Mouse (Mus musculus) MEL (cell line): ENCODE measurements around the gene Cbln1. TPM values are rescaled to one million over a fixed set of nuclear protein-coding genes. Genes with fewer than 3 reads are reported as not detected.

Source experiments
- DNase-seq: peaks from one replicate; pipeline ENCODE4 v3.0.0; 2011; ENCODE audit warnings: low read depth, low spot score
- H3K27ac ChIP-seq: 2 replicates; pipeline ENCODE4 v1.5.1; 2012; ENCODE audit warnings: low read depth, mild to moderate bottlenecking, control low read depth, low read length, moderate library complexity; ENCODE audit not compliant: control insufficient read depth
- H3K27me3 ChIP-seq, 2 experiments: fragments of 150-350 bp in 1 of 2; sonication (generic) in 1 of 2; 2 replicates each; pipeline ENCODE4 v1.6.1; 2012; ENCODE audit warnings: low read length in 2 of 2, mild to moderate bottlenecking in 2 of 2, improper control_type of control experiment in 1 of 2, moderate library complexity in 1 of 2; ENCODE audit not compliant: insufficient read depth in 2 of 2, control insufficient read depth in 1 of 2
- H3K36me3 ChIP-seq, 2 experiments: 2 replicates each; pipeline ENCODE4 v1.6.1; 2012 to 2014; ENCODE audit warnings: low read length in 2 of 2, improper control_type of control experiment in 1 of 2, inconsistent platforms in 1 of 2, mild to moderate bottlenecking in 1 of 2; ENCODE audit not compliant: insufficient read depth in 2 of 2, control insufficient read depth in 1 of 2
- H3K4me1 ChIP-seq, 2 experiments: fragments of 150-350 bp in 1 of 2; sonication (generic) in 1 of 2; 2 replicates each; pipeline ENCODE4 v1.6.1; 2012; ENCODE audit warnings: low read length in 2 of 2, improper control_type of control experiment in 1 of 2, mild to moderate bottlenecking in 1 of 2; ENCODE audit not compliant: insufficient read depth in 2 of 2, control insufficient read depth in 1 of 2
- H3K4me3 ChIP-seq, 2 experiments: fragments of 150-350 bp in 1 of 2; sonication (generic) in 1 of 2; 2 replicates each; pipeline ENCODE4 v1.5.1; 2012; ENCODE audit warnings: low read depth in 2 of 2, low read length in 2 of 2, mild to moderate bottlenecking in 2 of 2, moderate library complexity in 2 of 2, control low read depth in 1 of 2, improper control_type of control experiment in 1 of 2; ENCODE audit not compliant: control insufficient read depth in 1 of 2, insufficient read depth in 1 of 2
- H3K79me2 ChIP-seq: 2 replicates; pipeline ENCODE4 v1.6.1; 2012; ENCODE audit warnings: mild to moderate bottlenecking, low read length, moderate library complexity; ENCODE audit not compliant: control insufficient read depth, poor library complexity, insufficient read depth
- H3K9ac ChIP-seq: 2 replicates; pipeline ENCODE4 v1.6.1; 2012; ENCODE audit warnings: low read depth, mild to moderate bottlenecking, control low read depth, low read length, moderate library complexity; ENCODE audit not compliant: control insufficient read depth, poor library complexity, severe bottlenecking
- H3K9me3 ChIP-seq: fragments of 150-350 bp; sonication (generic); replicated peaks from 2 replicates; pipeline ENCODE4 v1.6.1; 2012; ENCODE audit warnings: mild to moderate bottlenecking, low read length, improper control_type of control experiment, moderate library complexity; ENCODE audit not compliant: insufficient read depth
- CHD2 ChIP-seq: IDR thresholded peaks from 2 replicates; pipeline ENCODE4 v1.6.1; 2011; ENCODE audit warnings: low read length, improper control_type of control experiment
- E2F4 ChIP-seq: IDR thresholded peaks from 2 replicates; pipeline ENCODE4 v1.6.1; 2011; ENCODE audit warnings: low read depth, low read length, improper control_type of control experiment, borderline replicate concordance
- ETS1 ChIP-seq: IDR thresholded peaks from 2 replicates; pipeline ENCODE4 v1.6.1; 2012; ENCODE audit warnings: low read depth, mild to moderate bottlenecking, inconsistent platforms, low read length, improper control_type of control experiment, moderate library complexity
- GABPA ChIP-seq: IDR thresholded peaks from 2 replicates; pipeline ENCODE4 v1.6.1; 2012; ENCODE audit warnings: low read depth, mild to moderate bottlenecking, inconsistent platforms, low read length, improper control_type of control experiment, moderate library complexity
- GATA1 ChIP-seq: IDR thresholded peaks from 2 replicates; pipeline ENCODE4 v1.6.1; 2011; ENCODE audit warnings: low read depth, low read length, improper control_type of control experiment
- HCFC1 ChIP-seq: IDR thresholded peaks from 2 replicates; pipeline ENCODE4 v1.6.1; 2012; ENCODE audit warnings: low read depth, mild to moderate bottlenecking, inconsistent platforms, low read length, improper control_type of control experiment, moderate library complexity
- MAFK ChIP-seq: IDR thresholded peaks from 2 replicates; pipeline ENCODE4 v1.6.1; 2011; ENCODE audit warnings: low read depth, mild to moderate bottlenecking, low read length, improper control_type of control experiment, borderline replicate concordance
- MAX ChIP-seq: IDR thresholded peaks from 2 replicates; pipeline ENCODE4 v1.6.1; 2011; ENCODE audit warnings: low read length, improper control_type of control experiment
- MAZ ChIP-seq: IDR thresholded peaks from 2 replicates; pipeline ENCODE4 v1.6.1; 2012; ENCODE audit warnings: low read depth, mild to moderate bottlenecking, inconsistent platforms, low read length, improper control_type of control experiment
- MEF2A ChIP-seq: IDR thresholded peaks from 2 replicates; pipeline ENCODE4 v1.6.1; 2014; ENCODE audit warnings: low read depth, mild to moderate bottlenecking, inconsistent platforms, low read length, improper control_type of control experiment; ENCODE audit not compliant: poor library complexity, insufficient replicate concordance, severe bottlenecking; ENCODE audit errors: extremely low read depth
- MYB ChIP-seq: IDR thresholded peaks from 2 replicates; pipeline ENCODE4 v1.6.1; 2011; ENCODE audit warnings: mild to moderate bottlenecking, low read depth, low read length, improper control_type of control experiment
- NELFE ChIP-seq: IDR thresholded peaks from 2 replicates; pipeline ENCODE4 v1.6.1; 2011; ENCODE audit warnings: low read depth, low read length, improper control_type of control experiment
- NRF1 ChIP-seq: IDR thresholded peaks from 2 replicates; pipeline ENCODE4 v1.6.1; 2014; ENCODE audit warnings: low read depth, mild to moderate bottlenecking, inconsistent platforms, low read length, improper control_type of control experiment, moderate library complexity; ENCODE audit not compliant: poor library complexity, insufficient read depth, severe bottlenecking
- POLR2AphosphoS5 ChIP-seq: IDR thresholded peaks from 2 replicates; pipeline ENCODE4 v1.6.1; 2012; ENCODE audit warnings: low read depth, borderline replicate concordance, mild to moderate bottlenecking, inconsistent platforms, low read length, moderate library complexity, mixed read lengths
- RCOR1 ChIP-seq: IDR thresholded peaks from 2 replicates; pipeline ENCODE4 v1.6.1; 2012; ENCODE audit warnings: low read depth, mild to moderate bottlenecking, inconsistent platforms, low read length, improper control_type of control experiment
- SIN3A ChIP-seq: IDR thresholded peaks from 2 replicates; pipeline ENCODE4 v1.6.1; 2012; ENCODE audit warnings: low read length, improper control_type of control experiment, inconsistent platforms
- ZC3H11A ChIP-seq: IDR thresholded peaks from 2 replicates; pipeline ENCODE4 v1.6.1; 2012; ENCODE audit warnings: low read depth, mild to moderate bottlenecking, inconsistent platforms, low read length, improper control_type of control experiment
- ZKSCAN1 ChIP-seq: IDR thresholded peaks from 2 replicates; pipeline ENCODE4 v1.6.1; 2012; ENCODE audit warnings: low read depth, mild to moderate bottlenecking, inconsistent platforms, low read length, improper control_type of control experiment, moderate library complexity
- ZMIZ1 ChIP-seq: IDR thresholded peaks from 2 replicates; pipeline ENCODE4 v1.6.1; 2012; ENCODE audit warnings: low read depth, mild to moderate bottlenecking, inconsistent platforms, low read length, improper control_type of control experiment, moderate library complexity
- ZNF384 ChIP-seq: IDR thresholded peaks from 2 replicates; pipeline ENCODE4 v1.6.1; 2012; ENCODE audit warnings: low read depth, mild to moderate bottlenecking, inconsistent platforms, low read length, improper control_type of control experiment
- polyA plus RNA-seq, 2 experiments: library from polyadenylated mRNA; stranded (reverse) in 1 of 2; unstranded in 1 of 2; fragments of >175 nt in 1 of 2; fragments of >200 nt in 1 of 2; gene quantifications; 2 replicates each; pipeline versions ENCODE4 v1.2.1 to v1.2.4; 2012; ENCODE audit warnings: low replicate concordance in 2 of 2, low read depth in 1 of 2; ENCODE audit not compliant: insufficient read length in 2 of 2, insufficient read depth in 1 of 2, missing spikeins in 1 of 2
- total RNA-seq: library from RNA; depleted of rRNA; stranded (reverse); fragments of 300-350 nt; gene quantifications from 2 replicates; pipeline ENCODE4 v1.2.3, GENCODE M21; 2012

Gene Cbln1
- total and polyA plus RNA-seq, 3 experiments, result not detected

- no peak overlapping the region for H3K4me3 ChIP-seq
- no peaks in the 10 kb centered on the region for H3K27me3 ChIP-seq
Observed at GRCm38 (mm10) chr8:87477102-87477645, 4.8 kb upstream of the Cbln1 start.

GRCm38 (mm10) chr8:87475551-87475950 lies 3.1 kb upstream of the Cbln1 start:
- no peak for TF ChIP-seq HCFC1
- TF ChIP-seq NELFE, result no peak
- TF ChIP-seq GATA1, result no peak
- TF ChIP-seq ZC3H11A, result no peak
- no peak for TF ChIP-seq GABPA
- no peak for TF ChIP-seq MAFK
- TF ChIP-seq ETS1, result no peak
- no peak for TF ChIP-seq MYB
- no peak for TF ChIP-seq E2F4
- no peak for TF ChIP-seq MAZ
- TF ChIP-seq MEF2A, result no peak
- no peak for TF ChIP-seq RCOR1
- no peak for TF ChIP-seq ZKSCAN1
- TF ChIP-seq CHD2, result no peak
- TF ChIP-seq MAX, result no peak
- no peak for TF ChIP-seq ZMIZ1
- TF ChIP-seq NRF1, result no peak
- no peak for TF ChIP-seq POLR2AphosphoS5
- TF ChIP-seq, all 39 proteins: peak for 0
- H3K27ac ChIP-seq, result no peak overlapping the region
- no peaks in the 10 kb centered on the region for H3K27me3 ChIP-seq

More at GRCm38 (mm10) chr8:87477102-87477645, 4.8 kb upstream of the Cbln1 start:
- H3K9ac ChIP-seq, result no peak overlapping the region
- H3K79me2 ChIP-seq, result no peaks in the 10 kb centered on the region
- DNase-seq, result no peak
- H3K27ac ChIP-seq, result no peak overlapping the region
- TF ChIP-seq ZNF384 (no peak), MAZ (no peak), SIN3A (no peak)
- no peaks in the 10 kb centered on the region for H3K36me3 ChIP-seq
- no peaks in the 10 kb centered on the region for H3K9me3 ChIP-seq
- no peaks in the 10 kb centered on the region for H3K4me1 ChIP-seq

More at GRCm38 (mm10) chr8:87475551-87475950, 3.1 kb upstream of the Cbln1 start:
- no peak for DNase-seq
- no peaks in the 10 kb centered on the region for H3K36me3 ChIP-seq
- no peaks in the 10 kb centered on the region for H3K9me3 ChIP-seq
- H3K4me3 ChIP-seq, result no peak overlapping the region
- H3K9ac ChIP-seq, result no peak overlapping the region
- H3K79me2 ChIP-seq, result no peaks in the 10 kb centered on the region
- no peaks in the 10 kb centered on the region for H3K4me1 ChIP-seq
